Mouse (Mus musculus): ENCODE results near the gene Nudt15.

- no peak for TF ChIP-seq CTCF (IDR thresholded peaks at IDR 0.05; ENCODE audit: control insufficient read depth, insufficient read depth, insufficient replicate concordance, low read depth, low read length)
- no peak for TF ChIP-seq POLR2A (IDR thresholded peaks at IDR 0.05; ENCODE audit: control insufficient read depth, low read depth, low read length)
Observed at GRCm38 (mm10) chr14:73486641-73487040, 61.4 kb downstream of the Nudt15 start.

Data from testis, adult 2 months (tissue).